Mouse (Mus musculus) effector memory CD4-positive, alpha-beta T cell, adult 7 months (primary cell): ENCODE measurements around the gene Acsl3. TPM values are rescaled to one million over a fixed set of nuclear protein-coding genes. Genes with fewer than 3 reads are reported as not detected.

Experiments
- polyA plus RNA-seq: library from polyadenylated mRNA; unstranded; fragments of 100-300 nt; shearing (Covaris generic); gene quantifications from one replicate; pipeline ENCODE4 v1.2.1, GENCODE M21; 2017

Gene Acsl3
- polyA plus RNA-seq: 14.2 TPM

DNA sequence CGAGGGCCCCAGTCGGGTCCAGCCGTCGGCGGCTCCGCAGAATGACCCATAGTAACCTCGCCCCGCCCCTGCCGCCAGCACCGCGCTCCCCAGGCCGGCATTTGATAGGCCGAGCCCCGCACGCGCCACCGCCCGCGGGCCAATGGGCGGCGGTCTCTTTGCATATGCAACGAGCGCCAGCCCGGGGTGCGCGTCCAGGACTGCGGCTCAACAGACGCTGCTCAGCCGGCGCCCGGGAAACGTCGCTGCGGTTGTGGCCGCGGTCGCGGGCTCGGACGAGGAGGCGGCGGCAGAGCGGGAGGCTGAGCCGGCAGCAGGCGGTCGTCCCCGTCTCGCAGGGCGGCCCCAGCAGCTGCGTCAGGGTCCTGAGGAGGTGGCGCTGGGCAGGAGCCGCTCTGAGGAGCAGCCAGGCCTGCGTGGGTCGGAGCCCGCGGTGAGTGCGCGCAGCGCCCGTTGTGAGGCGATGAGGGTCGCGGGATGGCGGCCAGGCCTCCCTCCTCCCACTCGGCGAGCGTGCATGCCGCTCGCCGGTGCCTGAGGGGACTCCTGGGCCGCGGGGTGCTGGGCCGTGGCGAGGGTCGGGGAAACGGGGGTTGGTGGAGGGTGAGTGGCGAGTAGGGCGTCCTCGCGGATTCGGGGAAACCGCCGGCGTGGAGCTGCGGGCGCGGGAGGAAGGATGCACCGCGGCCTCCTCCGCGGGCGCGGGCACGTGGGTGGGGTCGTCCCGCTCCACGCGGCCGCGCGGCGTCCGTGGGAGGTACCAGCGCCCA, at the start of gene Acsl3, which contains the start of gene Utp14b:
TSS of gene Acsl3 (plus strand) at position 155 of the 770 bp plus-strand sequence.
TSS of gene Utp14b (plus strand) at position 368 of the 770 bp plus-strand sequence.

Other genes starting within 250 kb of the Acsl3 start
- 71.1 TPM for gene Farsb, start 168.9 kb upstream of the Acsl3 start, polyA plus RNA-seq
- not detected for gene Mogat1, start 146.8 kb upstream of the Acsl3 start, polyA plus RNA-seq
- gene BC035947, start 145.7 kb upstream of the Acsl3 start, polyA plus RNA-seq: not detected
- gene Utp14b, start 213 bp downstream of the Acsl3 start, polyA plus RNA-seq: 1.8 TPM
- gene Kcne4, start 158.9 kb downstream of the Acsl3 start, polyA plus RNA-seq: not detected